Mouse (Mus musculus) neural tube, embryonic 14.5 days (tissue): ENCODE measurements around the gene Actl6b. TPM values are rescaled to one million over a fixed set of nuclear protein-coding genes. Genes with fewer than 3 reads are reported as not detected.
A peak's percentile ranks its signal among the peaks of the same experiment; 100 is the strongest.

Source experiments
- ATAC-seq: fragments of 200-750 bp; cut with Nextera tagmentation; 2 replicates; pipeline ENCODE4 v1.8.0; 2017; ENCODE audit warnings: low read depth, mild to moderate bottlenecking, moderate TSS enrichment, moderate library complexity
- H3K27ac ChIP-seq: fragments of 300-500 bp; sonication (generic); 2 replicates; pipeline ENCODE4 v1.5.1; 2014; ENCODE audit warnings: low read depth, mild to moderate bottlenecking, control low read depth, low read length, moderate library complexity, mixed read lengths
- H3K27me3 ChIP-seq: fragments of 300-500 bp; sonication (generic); 2 replicates; pipeline ENCODE4 v1.6.1; 2014; ENCODE audit warnings: low read length; ENCODE audit not compliant: control insufficient read depth, insufficient read depth
- H3K36me3 ChIP-seq: fragments of 300-500 bp; sonication (generic); 2 replicates; pipeline ENCODE4 v1.6.1; 2014; ENCODE audit warnings: low read length, mixed read lengths; ENCODE audit not compliant: control insufficient read depth, insufficient read depth
- H3K4me1 ChIP-seq: fragments of 300-500 bp; sonication (generic); 2 replicates; pipeline ENCODE4 v1.6.1; 2014; ENCODE audit warnings: low read length; ENCODE audit not compliant: control insufficient read depth, insufficient read depth
- H3K4me2 ChIP-seq: fragments of 300-500 bp; sonication (generic); 2 replicates; pipeline ENCODE4 v1.6.1; 2014; ENCODE audit warnings: mild to moderate bottlenecking, low read depth, low read length, control low read depth
- H3K4me3 ChIP-seq: fragments of 300-500 bp; sonication (generic); 2 replicates; pipeline ENCODE4 v1.5.1; 2014; ENCODE audit warnings: low read depth, low read length, control low read depth, mixed read lengths
- H3K9ac ChIP-seq: fragments of 300-500 bp; sonication (generic); replicated peaks from 2 replicates; pipeline ENCODE4 v1.6.1; 2014; ENCODE audit warnings: low read depth, mild to moderate bottlenecking, control low read depth, low read length, mixed read lengths
- H3K9me3 ChIP-seq: fragments of 300-500 bp; sonication (generic); 2 replicates; pipeline ENCODE4 v1.6.1; 2016; ENCODE audit warnings: low read length; ENCODE audit not compliant: control insufficient read depth
- WGBS: fragments of 180-500 bp; shearing (Covaris S2); extraction: QIAGEN DNeasy Blood & Tissue Kit; methylation state at CpG from one replicate; pipeline ENCODE4 v1.1.7; 2014; 5-methylcytosine and 5-hydroxymethylcytosine counted together
- polyA plus RNA-seq: library from polyadenylated mRNA; unstranded; fragments of >200 nt; fragmentation: Nextera tagmentation; extraction: Ambion mirVana; gene quantifications from 2 replicates; pipeline ENCODE4 v1.2.1, GENCODE M21; 2014

Gene Actl6b
- polyA plus RNA-seq, 1 experiment from 2014 or later = 236 TPM

DNA sequence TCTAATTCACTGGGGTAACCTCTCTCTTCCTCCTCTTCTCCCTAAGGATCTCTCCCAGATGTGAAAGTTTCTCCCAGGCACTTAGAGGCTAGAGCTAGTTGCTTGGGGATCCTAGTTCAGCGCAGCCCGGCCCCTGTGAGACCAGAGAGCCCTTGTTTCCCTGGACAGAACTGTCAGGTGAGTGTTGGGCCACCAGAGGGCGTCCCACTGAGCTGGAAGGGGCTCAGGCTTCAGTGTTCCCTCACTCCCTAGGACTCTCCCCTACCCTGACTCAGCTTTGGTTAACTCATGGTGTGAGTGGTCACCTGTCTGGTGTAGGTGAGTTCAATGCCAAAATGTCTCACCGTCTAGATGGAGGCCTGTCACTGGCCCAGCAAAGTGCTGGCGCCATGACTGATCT lies 34.9 kb upstream of the Actl6b start, which contains the start of gene Gigyf1:
TSS of gene Gigyf1 (plus strand) at position 113 of the 400 bp plus-strand sequence.
- WGBS = 79% methylated on average over 5 of the region's 5 CpGs
- Histone ChIP-seq H3K9me3 (no peaks in the 10 kb centered on the region), H3K4me1 (peaks cover 8% of the 10 kb centered on the region), H3K36me3 (peaks cover 51% of the 10 kb centered on the region), H3K4me3 (no peak within 1 kb of the TSS), H3K4me2 (no peak within 1 kb of the TSS), H3K9ac (no peak within 1 kb of the TSS), H3K27me3 (no peaks in the 10 kb centered on the region), H3K27ac (no peak within 1 kb of the TSS)
- no peak for ATAC-seq

DNA sequence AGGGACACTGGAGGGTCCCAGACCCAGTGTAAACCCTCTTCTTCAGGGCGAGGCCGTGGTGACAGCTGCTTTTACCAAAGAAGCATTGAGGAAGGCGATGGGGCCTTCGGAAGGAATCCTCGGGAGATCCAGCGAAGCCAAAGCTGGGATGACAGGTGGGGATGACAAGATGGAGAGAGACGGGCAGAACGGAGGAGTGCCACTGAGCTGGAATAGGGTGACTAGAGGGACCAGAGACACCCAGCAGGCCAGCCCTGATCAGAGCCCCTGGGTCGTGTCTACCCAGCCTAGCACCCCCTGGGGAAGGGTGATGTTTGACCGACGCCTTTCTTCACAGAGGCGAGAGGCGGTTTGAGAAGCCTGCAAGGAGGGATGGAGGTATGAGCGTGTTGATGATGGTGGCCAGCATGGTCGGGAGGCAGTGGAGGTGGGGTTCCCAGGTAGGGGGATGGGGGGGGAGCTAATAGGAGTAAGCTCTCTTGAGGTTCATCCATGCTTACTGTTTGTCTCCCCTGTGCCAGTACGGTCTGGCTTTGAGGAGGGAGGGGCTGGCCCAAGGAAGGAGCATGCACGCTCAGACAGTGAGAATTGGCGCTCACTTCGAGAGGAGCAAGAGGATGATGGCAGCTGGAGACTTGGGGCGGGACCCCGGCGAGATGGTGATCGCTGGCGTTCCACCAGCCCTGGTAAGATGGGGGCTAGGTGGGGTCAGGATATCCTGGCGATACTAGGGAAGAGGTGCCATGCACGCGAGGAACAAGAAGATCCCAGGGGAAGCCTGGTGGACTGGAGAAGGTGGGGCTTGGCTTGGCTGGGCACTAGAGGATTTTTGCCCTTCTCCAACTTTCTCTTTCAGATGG lies 33.4 kb upstream of the Actl6b start:
- H3K36me3 ChIP-seq = peaks cover 65% of the 10 kb centered on the region
- H3K27me3 ChIP-seq = no peaks in the 10 kb centered on the region
- no peak for ATAC-seq
- H3K4me3 ChIP-seq = no peak overlapping the region
- no peaks in the 10 kb centered on the region for H3K9me3 ChIP-seq
- no peak overlapping the region for H3K27ac ChIP-seq
- 92% methylated on average over 27 of the region's 27 CpGs for WGBS
- H3K9ac ChIP-seq = no peak overlapping the region
- H3K4me1 ChIP-seq = 0 out of 2 replicates have a peak, but pooled peaks cover 3% of the 10 kb centered on the region
- H3K4me2 ChIP-seq = no peak overlapping the region

DNA sequence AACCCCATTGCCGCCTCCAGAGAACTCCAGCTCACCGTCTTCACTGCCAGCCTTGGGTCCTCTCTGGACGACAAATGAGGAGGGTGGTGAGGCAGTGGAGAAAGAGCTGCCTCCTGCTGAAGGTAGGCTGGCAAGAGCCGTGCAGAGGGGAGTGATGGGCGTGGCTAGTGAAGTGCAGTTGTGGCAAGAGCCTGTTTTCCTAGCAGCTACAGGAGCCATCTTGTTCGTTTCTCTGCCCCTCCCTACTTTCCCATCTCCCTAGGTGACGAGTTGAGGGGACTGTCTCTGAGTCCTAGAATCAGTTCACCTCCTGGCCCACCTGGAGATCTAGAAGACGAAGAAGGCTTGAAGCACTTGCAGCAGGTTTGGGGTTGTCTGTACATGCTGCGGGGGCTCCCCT lies 31.5 kb upstream of the Actl6b start:
- no peak overlapping the region for H3K4me3 ChIP-seq

DNA sequence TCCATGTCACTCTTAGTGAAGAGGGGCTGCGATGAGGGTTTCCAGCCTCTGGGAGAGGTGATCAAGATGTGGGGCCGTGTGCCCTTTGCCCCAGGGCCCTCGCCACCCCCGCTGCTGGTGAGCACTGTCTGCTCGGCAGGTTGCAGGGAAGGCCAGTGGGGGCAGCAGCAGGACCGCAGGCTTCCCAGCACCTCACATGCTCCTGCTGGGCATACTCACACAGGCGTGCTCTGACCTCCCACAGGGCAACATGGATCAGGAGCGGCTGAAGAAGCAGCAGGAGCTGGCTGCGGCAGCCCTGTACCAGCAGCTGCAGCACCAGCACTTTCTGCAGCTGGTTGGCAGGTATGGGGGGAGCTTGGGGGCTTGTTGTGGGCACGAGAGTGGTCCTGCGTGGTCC lies 30.6 kb upstream of the Actl6b start:
- Histone ChIP-seq H3K9ac (no peak overlapping the region), H3K4me2 (no peak overlapping the region), H3K36me3 (peaks cover 81% of the 10 kb centered on the region), H3K4me1 (0 out of 2 replicates have a peak, but pooled peaks cover 3% of the 10 kb centered on the region), H3K27me3 (no peaks in the 10 kb centered on the region), H3K4me3 (no peak overlapping the region), H3K9me3 (no peaks in the 10 kb centered on the region), H3K27ac (peak overlapping the region; percentile 44; the same call in 1 of the 2 replicates)
- 73% methylated on average over 11 of the region's 11 CpGs for WGBS
- ATAC-seq = no peak

More for the DNA sequence above, 31.5 kb upstream of the Actl6b start:
- ATAC-seq = no peak
- Histone ChIP-seq H3K27me3 (no peaks in the 10 kb centered on the region), H3K4me1 (0 out of 2 replicates have a peak, but pooled peaks cover 3% of the 10 kb centered on the region), H3K4me2 (no peak overlapping the region), H3K36me3 (peaks cover 73% of the 10 kb centered on the region), H3K27ac (no peak overlapping the region), H3K9me3 (no peaks in the 10 kb centered on the region), H3K9ac (no peak overlapping the region)
- 80% methylated on average over 9 of the region's 9 CpGs for WGBS

DNA sequence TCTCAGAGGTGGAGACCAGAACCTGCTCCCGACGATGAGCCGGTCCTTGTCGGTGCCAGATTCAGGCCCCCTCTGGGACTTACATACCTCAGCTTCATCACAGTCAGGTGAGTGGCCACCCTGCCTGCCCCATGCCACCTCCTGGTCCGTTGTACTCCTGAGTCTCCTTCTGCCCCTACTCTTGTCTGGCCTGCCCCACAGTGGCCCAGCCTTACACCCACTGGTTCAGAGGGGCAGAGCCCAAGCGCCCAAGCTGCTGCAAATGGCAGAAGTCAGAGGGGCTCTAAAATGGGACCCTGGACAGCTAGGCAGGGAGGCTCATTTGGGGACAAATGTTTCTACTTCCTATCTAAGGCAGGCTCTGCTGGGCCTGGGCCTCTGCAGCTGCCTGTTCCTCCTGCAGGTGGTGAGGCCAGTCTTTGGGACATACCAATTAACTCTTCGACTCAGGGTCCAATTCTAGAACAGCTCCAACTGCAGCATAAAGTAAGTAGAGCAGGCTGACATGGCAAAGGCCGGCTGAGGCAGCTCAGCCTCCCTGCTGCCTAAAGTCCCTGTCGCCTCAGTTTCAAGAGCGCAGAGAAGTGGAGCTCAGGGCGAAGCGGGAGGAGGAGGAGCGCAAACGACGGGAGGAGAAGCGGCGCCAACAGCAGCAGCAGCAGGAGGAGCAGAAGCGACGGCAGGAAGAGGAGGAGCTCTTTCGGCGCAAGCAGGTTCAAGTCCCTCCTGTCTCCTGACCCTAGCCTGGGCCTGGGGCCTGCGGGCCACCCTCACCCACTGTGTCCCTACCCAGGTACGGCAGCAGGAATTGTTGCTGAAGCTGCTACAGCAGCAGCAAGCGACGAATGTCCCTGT lies 29.7 kb upstream of the Actl6b start:
- H3K4me2 ChIP-seq = no peak overlapping the region
- ATAC-seq = no peak
- H3K9me3 ChIP-seq = no peaks in the 10 kb centered on the region
- H3K4me3 ChIP-seq = no peak overlapping the region
- WGBS = 83% methylated on average over 25 of the region's 25 CpGs
- H3K9ac ChIP-seq = 0 out of 2 replicates have a peak overlapping the region, but pooled peaks have one; percentile 3
- H3K27me3 ChIP-seq = no peaks in the 10 kb centered on the region
- H3K4me1 ChIP-seq = 0 out of 2 replicates have a peak, but pooled peaks cover 3% of the 10 kb centered on the region
- H3K36me3 ChIP-seq = peaks cover 86% of the 10 kb centered on the region
- no peak overlapping the region for H3K27ac ChIP-seq

DNA sequence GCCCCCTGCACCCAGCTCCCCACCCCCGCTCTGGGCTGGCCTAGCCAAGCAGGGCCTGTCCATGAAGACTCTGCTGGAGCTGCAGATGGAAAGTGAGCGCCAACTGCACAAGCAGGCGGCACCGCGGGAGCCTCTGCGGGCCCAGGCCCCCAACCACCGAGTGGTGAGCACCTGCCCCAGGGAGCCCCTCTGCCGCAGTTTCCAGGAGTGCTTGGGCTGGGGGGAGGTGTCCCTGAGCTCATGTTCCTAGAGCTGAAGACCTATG lies 29.1 kb upstream of the Actl6b start:
- no peaks in the 10 kb centered on the region for H3K27me3 ChIP-seq
- no peak for ATAC-seq
- H3K27ac ChIP-seq = no peak overlapping the region
- H3K9me3 ChIP-seq = no peaks in the 10 kb centered on the region
- peaks cover 4% of the 10 kb centered on the region; the same call in 1 of the 2 replicates for H3K4me1 ChIP-seq
- H3K4me3 ChIP-seq = no peak overlapping the region
- H3K36me3 ChIP-seq = peaks cover 87% of the 10 kb centered on the region
- no peak overlapping the region for H3K4me2 ChIP-seq
- WGBS = 86% methylated on average over 6 of the region's 8 CpGs
- no peak overlapping the region for H3K9ac ChIP-seq

DNA sequence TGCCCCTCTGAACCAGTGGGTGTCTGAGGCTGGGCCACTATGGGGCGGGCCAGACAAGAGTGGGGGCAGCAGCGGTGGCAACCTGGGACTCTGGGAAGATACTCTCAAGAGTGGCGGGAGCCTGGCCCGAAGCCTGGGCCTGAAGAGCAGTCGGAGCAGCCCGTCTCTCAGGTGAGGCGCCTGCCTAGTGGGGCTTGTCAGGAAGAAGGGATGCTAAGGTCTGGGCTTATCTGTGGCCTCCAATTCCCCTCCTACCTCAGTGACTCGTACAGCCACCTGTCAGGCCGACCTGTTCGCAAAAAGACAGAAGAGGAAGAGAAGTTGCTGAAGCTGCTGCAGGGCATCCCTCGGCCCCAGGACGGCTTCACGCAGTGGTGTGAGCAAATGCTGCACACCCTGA lies 28.6 kb upstream of the Actl6b start:
- ATAC-seq = no peak
- H3K27ac ChIP-seq = no peak overlapping the region

DNA sequence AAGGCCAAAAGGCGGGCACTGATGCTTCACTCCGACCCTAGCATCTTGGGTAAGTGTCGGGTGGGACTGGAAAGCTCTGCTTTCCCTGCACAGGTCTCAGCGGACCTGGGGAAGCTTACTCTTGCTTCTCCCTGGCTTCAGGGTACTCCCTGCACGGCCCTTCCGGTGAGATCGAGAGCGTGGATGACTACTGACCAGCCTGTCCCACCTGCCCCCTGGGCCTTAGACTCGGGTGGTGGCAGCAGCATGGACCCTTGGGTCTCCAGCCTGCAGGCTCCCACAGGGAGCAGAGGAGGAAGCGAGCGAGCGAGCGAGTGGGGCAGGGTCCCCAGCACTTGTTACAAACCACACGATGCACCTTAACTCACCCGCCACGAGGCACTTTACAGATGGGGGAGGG lies 27.8 kb upstream of the Actl6b start:
- H3K4me3 ChIP-seq = no peak overlapping the region
- peaks cover 11% of the 10 kb centered on the region; the same call in 1 of the 2 replicates for H3K4me1 ChIP-seq
- H3K36me3 ChIP-seq = peaks cover 80% of the 10 kb centered on the region
- WGBS = 71% methylated on average over 16 of the region's 16 CpGs
- H3K4me2 ChIP-seq = no peak overlapping the region
- H3K27me3 ChIP-seq = no peaks in the 10 kb centered on the region
- H3K9me3 ChIP-seq = no peaks in the 10 kb centered on the region
- H3K9ac ChIP-seq = no peak overlapping the region
- no peak for ATAC-seq
- no peak overlapping the region for H3K27ac ChIP-seq

More for the DNA sequence above, 28.6 kb upstream of the Actl6b start:
- Histone ChIP-seq H3K9ac (no peak overlapping the region), H3K36me3 (peaks cover 87% of the 10 kb centered on the region), H3K4me2 (no peak overlapping the region), H3K4me1 (peaks cover 9% of the 10 kb centered on the region; the same call in 1 of the 2 replicates), H3K27me3 (no peaks in the 10 kb centered on the region), H3K4me3 (no peak overlapping the region), H3K9me3 (no peaks in the 10 kb centered on the region)
- WGBS = 93% methylated on average over 13 of the region's 13 CpGs
